Mouse (Mus musculus): Measurements from ENCODE around the gene Fam13c. TPM values are rescaled to one million over a fixed set of nuclear protein-coding genes. Genes with fewer than 3 reads are reported as not detected.

The Fam13c gene
- polyA plus RNA-seq (2012; rRNA removed): 16.7 and 17.4 TPM in 2 replicates

DNA sequence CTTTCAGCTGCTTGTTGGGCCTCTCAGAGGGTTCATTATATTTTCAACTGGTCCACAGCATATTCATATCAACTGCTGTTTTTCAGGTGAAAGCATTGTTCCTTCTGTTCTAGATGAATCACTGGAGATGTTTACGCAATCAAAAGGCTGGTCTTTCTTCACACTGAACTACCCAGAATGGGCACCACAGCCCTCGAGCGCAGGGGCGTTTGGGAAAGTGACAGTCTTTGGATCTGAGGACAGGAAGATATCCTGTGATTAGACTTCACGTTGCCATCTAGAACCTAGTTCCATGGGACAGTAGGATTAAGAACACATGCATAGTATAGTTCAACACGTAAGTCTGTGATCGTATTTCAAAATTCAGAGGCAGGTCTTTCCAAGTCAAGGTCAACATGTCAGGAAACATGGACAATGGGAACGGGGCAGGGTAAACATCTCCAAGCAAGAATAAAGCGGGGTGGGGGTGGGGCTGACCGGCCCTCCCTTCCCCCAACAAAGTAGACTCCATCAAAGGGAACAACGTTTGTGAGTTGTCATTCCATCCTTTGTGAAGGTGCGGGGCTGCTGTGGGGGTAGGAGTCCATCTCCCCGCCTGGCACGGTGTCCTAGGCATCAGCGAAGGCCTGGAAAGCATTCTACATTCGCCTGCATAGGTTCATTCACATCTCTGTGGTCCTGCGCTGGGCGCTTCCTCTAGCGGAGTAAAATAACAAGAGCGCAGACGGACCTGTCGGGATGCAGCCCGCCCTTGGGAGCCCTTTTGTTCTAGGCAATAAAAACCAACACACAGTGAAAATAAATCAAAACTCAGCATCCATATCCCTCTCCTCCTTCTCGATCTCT is at the start of gene Fam13c:
TSS of gene Fam13c (plus strand) at position 806 of the 846 bp plus-strand sequence.

Other genes starting within 250 kb of the Fam13c start
- gene Mrln, start 235.8 kb upstream of the Fam13c start, polyA plus RNA-seq (2012; rRNA removed): 0.75 and 4.8 TPM in 2 replicates
- 1.8 and 3.7 TPM in 2 replicates for gene Slc16a9, start 195.4 kb upstream of the Fam13c start, polyA plus RNA-seq (2012; rRNA removed)
- 89.7 and 94.0 TPM in 2 replicates for gene Phyhipl, start 215.5 kb downstream of the Fam13c start, polyA plus RNA-seq (2012; rRNA removed)

All from central nervous system, embryonic 18 days (tissue).